Mouse (Mus musculus) olfactory bulb, adult 2 months (tissue): ENCODE results near the gene Myl9. TPM values are rescaled to one million over a fixed set of nuclear protein-coding genes. Genes with fewer than 3 reads are reported as not detected.
"Not testable (repeated sequence)": the region's sequence is repeated elsewhere in the genome, so short reads cannot be mapped to it uniquely, and the experiment has no call there.

Experiments
- H3K27ac ChIP-seq: fragments of 200-500 bp; 2 replicates; pipeline ENCODE4 v1.5.1; 2012; ENCODE audit warnings: low read depth, low read length; ENCODE audit not compliant: insufficient read depth
- H3K4me1 ChIP-seq: fragments of 200-500 bp; 2 replicates; pipeline ENCODE4 v1.6.1; 2012; ENCODE audit warnings: low read length; ENCODE audit not compliant: control insufficient read depth, insufficient read depth
- H3K4me3 ChIP-seq: fragments of 200-500 bp; 2 replicates; pipeline ENCODE4 v1.5.1; 2012; ENCODE audit warnings: mild to moderate bottlenecking, low read depth, low read length, moderate library complexity; ENCODE audit not compliant: insufficient read depth
- CTCF ChIP-seq: fragments of 200-500 bp; IDR thresholded peaks from 2 replicates; pipeline ENCODE4 v1.5.1; 2012; ENCODE audit warnings: low read depth, mild to moderate bottlenecking, low read length, moderate library complexity; ENCODE audit not compliant: insufficient read depth
- POLR2A ChIP-seq: fragments of 200-500 bp; IDR thresholded peaks from 2 replicates; pipeline ENCODE4 v1.6.1; 2012; ENCODE audit warnings: mild to moderate bottlenecking, low read depth, low read length, moderate library complexity; ENCODE audit not compliant: insufficient read depth
- WGBS: fragments of 180-500 bp; shearing (Covaris S2); methylation state at CpG from one replicate; pipeline ENCODE4 v1.1.7; 2018; 5-methylcytosine and 5-hydroxymethylcytosine counted together
- polyA plus RNA-seq: library from polyadenylated mRNA; stranded (reverse); fragments of >200 nt; gene quantifications from 2 replicates; pipeline ENCODE4 v1.2.4, GENCODE M21; 2012; ENCODE audit warnings: low replicate concordance; ENCODE audit not compliant: missing spikeins, insufficient read depth, insufficient read length

The Myl9 gene
- polyA plus RNA-seq, 1 experiment, result not detected

DNA sequence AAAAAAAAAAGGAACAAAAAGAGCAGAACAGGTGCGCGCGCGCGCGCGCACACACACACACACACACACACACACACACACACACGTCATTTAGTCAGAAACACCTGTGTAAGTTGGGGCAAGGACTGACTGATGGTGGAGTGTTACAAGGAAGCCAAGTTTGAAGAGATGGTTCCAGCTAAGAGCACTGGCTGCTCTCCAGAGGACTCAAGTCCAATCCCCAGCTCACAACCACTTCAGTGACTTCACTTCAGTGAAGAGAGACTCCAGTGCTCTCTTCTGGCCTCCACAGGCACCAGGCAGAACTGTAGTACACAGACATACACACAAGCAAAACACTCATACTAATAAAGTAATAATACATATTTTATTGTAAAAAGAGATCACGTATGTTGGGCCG, 35.5 kb downstream of the Myl9 start:
- WGBS, result 96% methylated on average over 10 of the region's 10 CpGs
- H3K27ac ChIP-seq, result no peak overlapping the region
- no peak overlapping the region for H3K4me3 ChIP-seq
- no peaks in the 10 kb centered on the region for H3K4me1 ChIP-seq
- TF ChIP-seq CTCF (no peak), POLR2A (no peak)

DNA sequence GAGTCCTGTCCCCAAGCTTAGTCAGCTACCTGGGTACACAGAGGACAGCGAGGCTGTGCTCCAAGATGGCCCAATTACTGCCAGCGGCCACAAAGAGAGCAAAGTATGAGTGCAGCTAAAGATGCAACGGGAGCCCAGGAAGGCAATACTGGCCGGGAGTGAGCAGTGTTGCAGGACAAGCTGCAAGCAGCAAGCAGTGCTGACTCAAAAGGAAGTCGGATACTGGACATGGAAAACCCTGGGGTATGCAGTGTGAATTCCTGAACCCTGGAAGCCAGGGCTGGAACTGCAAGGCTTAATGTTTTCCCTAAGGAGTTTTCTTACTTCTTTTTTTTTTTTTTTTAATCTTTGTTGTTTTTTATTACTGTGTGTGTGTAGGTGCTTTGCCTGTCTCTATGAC, 36.3 kb downstream of the Myl9 start:
- WGBS, result 77% methylated on average over 5 of the region's 5 CpGs
- Histone ChIP-seq H3K4me3 (no peak overlapping the region), H3K27ac (no peak overlapping the region), H3K4me1 (no peaks in the 10 kb centered on the region)
- TF ChIP-seq CTCF (no peak), POLR2A (no peak)

DNA sequence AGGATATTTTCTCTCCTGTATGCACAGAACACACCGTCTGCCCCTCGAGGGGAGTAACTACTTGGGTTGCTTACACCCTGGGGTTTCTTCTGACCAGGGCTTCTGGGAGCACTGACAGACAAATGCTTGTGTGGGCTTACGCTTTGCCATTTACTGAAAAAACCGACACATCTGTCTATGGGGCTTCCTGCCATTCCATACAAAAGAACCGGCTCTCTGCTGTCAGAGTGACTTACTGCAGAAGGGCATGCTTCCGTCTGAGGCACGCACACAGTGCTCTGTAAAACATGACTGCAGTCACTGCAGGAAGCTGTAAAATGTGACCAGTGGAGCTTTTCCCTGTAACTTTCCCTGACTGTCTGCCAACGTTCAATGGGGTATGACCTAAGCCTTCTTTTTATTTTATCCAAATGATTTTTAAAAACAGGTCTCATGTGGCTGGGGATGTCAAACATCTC, 39.2 kb downstream of the Myl9 start:
- no peak for TF ChIP-seq POLR2A
- TF ChIP-seq CTCF, result no peak
- WGBS, result 41% methylated on average over 8 of the region's 8 CpGs
- Histone ChIP-seq H3K4me3 (no peak overlapping the region), H3K27ac (no peak overlapping the region), H3K4me1 (no peaks in the 10 kb centered on the region)

DNA sequence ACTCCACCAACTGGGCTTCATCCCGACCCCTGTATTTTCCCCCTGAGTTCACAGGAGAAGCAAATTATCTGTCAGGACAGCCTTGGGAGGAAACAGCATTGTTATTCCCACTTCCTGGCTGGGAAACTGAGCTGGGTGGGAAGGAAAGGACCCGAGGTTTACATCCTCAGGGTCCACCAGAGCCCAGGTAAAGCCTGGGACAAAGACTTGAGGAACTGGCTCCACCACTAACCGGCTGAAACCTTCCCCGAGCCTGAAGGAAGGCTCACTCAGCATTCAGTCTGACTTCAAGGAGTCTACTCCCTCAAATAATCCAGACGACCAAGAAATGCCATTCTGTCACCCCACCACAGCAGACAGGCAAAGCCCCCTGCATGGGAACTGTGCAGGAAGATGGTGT, 39.7 kb downstream of the Myl9 start:
- H3K27ac ChIP-seq, result no peak overlapping the region
- H3K4me1 ChIP-seq, result no peaks in the 10 kb centered on the region
- WGBS, result 67% methylated on average over 5 of the region's 5 CpGs
- no peak overlapping the region for H3K4me3 ChIP-seq
- no peak for TF ChIP-seq POLR2A
- TF ChIP-seq CTCF, result no peak

DNA sequence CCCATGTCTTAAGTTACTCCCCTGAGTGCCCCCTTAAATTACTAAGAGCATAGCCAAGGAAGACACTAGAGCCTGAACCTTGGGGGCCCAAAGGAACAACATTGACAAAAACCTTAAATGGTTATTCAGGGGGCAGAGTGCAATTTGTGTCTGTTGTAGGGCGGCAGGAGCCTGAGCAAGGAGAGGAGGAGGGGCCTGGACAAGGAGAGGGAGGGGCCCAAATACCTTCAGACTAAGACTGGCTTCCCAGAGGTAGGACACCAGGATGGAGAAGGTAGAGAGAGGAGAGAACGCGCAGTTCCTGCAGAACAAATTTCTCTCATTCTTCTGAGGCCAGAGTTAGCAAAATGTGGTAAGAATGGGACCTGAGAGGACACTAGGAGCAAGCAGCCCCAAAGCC, 40.2 kb downstream of the Myl9 start:
- H3K4me3 ChIP-seq, result no peak overlapping the region
- H3K4me1 ChIP-seq, result no peaks in the 10 kb centered on the region
- 82% methylated on average over 3 of the region's 3 CpGs for WGBS
- H3K27ac ChIP-seq, result no peak overlapping the region
- no peak for TF ChIP-seq CTCF

DNA sequence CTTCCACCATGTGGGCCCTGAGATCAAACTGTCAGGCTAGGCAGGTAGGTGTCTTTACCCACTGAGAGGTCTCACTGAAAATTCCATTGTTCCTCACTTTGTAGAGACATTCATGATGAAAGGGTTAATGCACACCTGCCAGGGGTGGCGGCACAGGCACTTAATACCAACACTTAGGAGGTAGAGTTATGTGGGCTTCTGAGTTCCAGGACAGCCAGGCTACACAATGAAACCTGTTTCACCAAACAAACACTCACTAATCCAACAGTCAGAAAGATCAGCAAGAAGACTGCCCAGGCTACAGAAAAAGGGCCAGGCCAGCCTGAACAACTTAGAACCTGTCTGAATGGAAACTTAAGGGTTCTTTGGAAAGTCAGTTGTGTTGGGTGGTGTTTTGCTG, 40.9 kb downstream of the Myl9 start:
- Histone ChIP-seq H3K27ac (no peak overlapping the region), H3K4me3 (no peak overlapping the region), H3K4me1 (no peaks in the 10 kb centered on the region)
- no peak for TF ChIP-seq CTCF
- TF ChIP-seq POLR2A, result no peak
- WGBS, result 79% methylated on average over 1 of the region's 1 CpGs

DNA sequence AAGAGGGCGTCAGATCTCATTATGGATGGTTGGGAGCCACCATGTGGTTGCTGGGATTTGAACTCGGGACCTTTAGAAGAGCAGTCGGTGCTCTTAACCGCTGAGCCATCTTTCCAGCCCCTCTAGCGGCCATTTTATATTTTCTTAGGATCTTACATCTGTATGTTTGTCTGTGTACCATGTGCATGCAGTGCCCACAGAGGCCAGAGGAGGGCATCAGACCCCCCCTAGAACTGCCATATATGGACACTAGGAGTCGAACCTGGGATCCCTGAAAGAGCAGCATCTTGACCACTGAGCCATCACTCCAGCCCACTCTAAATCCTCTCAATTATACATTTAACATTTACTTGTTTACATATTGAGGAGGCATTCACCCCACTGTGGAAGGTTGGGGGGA, 49.9 kb downstream of the Myl9 start:
- not testable (repeated sequence) for H3K4me1 ChIP-seq, H3K27ac ChIP-seq, H3K4me3 ChIP-seq
- 88% methylated on average over 6 of the region's 6 CpGs for WGBS

Other genes starting within 250 kb of the Myl9 start
- gene Aar2, start 227.8 kb upstream of the Myl9 start, polyA plus RNA-seq, result not detected in 2 replicates
- gene Dlgap4, start 161.7 kb upstream of the Myl9 start, polyA plus RNA-seq, result not detected in 2 replicates
- gene Tgif2, start 64.6 kb downstream of the Myl9 start, polyA plus RNA-seq, result not detected in 2 replicates
- not detected in 2 replicates for gene 4930518I15Rik, start 82.5 kb downstream of the Myl9 start, polyA plus RNA-seq
- not detected in 2 replicates for gene Rab5if, start 87.7 kb downstream of the Myl9 start, polyA plus RNA-seq
- not detected in 2 replicates for gene Sla2, start 111.8 kb downstream of the Myl9 start, polyA plus RNA-seq
- gene Ndrg3, start 216.6 kb downstream of the Myl9 start, polyA plus RNA-seq, result 187 and 436 TPM in 2 replicates
- gene Dsn1, start 231.7 kb downstream of the Myl9 start, polyA plus RNA-seq, result not detected in 2 replicates